Mouse (Mus musculus) v-Abl transformed pro-B cells (cell line): ENCODE results near the gene Uvrag.

Source experiments
- in situ Hi-C, 2 experiments: fragments of 400-800 bp; cut with MboI; formaldehyde crosslinking; loops; one replicate each; pipeline ENCODE4 v1.15.1; 2025; ENCODE audit not compliant: unreplicated experiment in 2 of 2

Gene Uvrag

GRCm38 (mm10) chr7:99039912-99040311, 101.0 kb downstream of the Uvrag start:
- in situ Hi-C loops: no loop called here

- in situ Hi-C loops: no loop called here
These were observed 104.7 kb downstream of the Uvrag start for GRCm38 (mm10) chr7:99036284-99036683.

- in situ Hi-C loops: no loop called here
These were observed 106.0 kb downstream of the Uvrag start for GRCm38 (mm10) chr7:99034909-99035308.

- in situ Hi-C loops: no loop called here
These were observed 107.1 kb downstream of the Uvrag start for GRCm38 (mm10) chr7:99033838-99034237.

- in situ Hi-C loops: no loop called here
These were observed 107.6 kb downstream of the Uvrag start for GRCm38 (mm10) chr7:99033314-99033713.

GRCm38 (mm10) chr7:99032051-99032450, 108.9 kb downstream of the Uvrag start:
- in situ Hi-C loops: no loop called here

- in situ Hi-C loops: no loop called here
These were observed 112.8 kb downstream of the Uvrag start for GRCm38 (mm10) chr7:99028108-99028507.

- in situ Hi-C loops: no loop called here
These were observed 113.8 kb downstream of the Uvrag start for GRCm38 (mm10) chr7:99027185-99027584.

- in situ Hi-C loops: no loop called here
These were observed 115.0 kb downstream of the Uvrag start for GRCm38 (mm10) chr7:99025989-99026388.

- in situ Hi-C loops: no loop called here
These were observed 115.7 kb downstream of the Uvrag start for GRCm38 (mm10) chr7:99025265-99025664.

- in situ Hi-C loops: no loop called here
These were observed 116.2 kb downstream of the Uvrag start for GRCm38 (mm10) chr7:99024791-99025190.

GRCm38 (mm10) chr7:99023931-99024330, 117.0 kb downstream of the Uvrag start:
- in situ Hi-C loops: no loop called here

- in situ Hi-C loops: no loop called here
These were observed 119.7 kb downstream of the Uvrag start for GRCm38 (mm10) chr7:99021277-99021676.

- in situ Hi-C loops: no loop called here
These were observed 120.6 kb downstream of the Uvrag start for GRCm38 (mm10) chr7:99020353-99020752.

- in situ Hi-C loops: no loop called here
These were observed 123.6 kb downstream of the Uvrag start for GRCm38 (mm10) chr7:99017224-99017844.

- in situ Hi-C loops: no loop called here
These were observed 125.0 kb downstream of the Uvrag start for GRCm38 (mm10) chr7:99015914-99016313.

GRCm38 (mm10) chr7:99015419-99015818, 125.5 kb downstream of the Uvrag start:
- in situ Hi-C loops: no loop called here

- in situ Hi-C loops: no loop called here
These were observed 126.3 kb downstream of the Uvrag start for GRCm38 (mm10) chr7:99014620-99015019.

GRCm38 (mm10) chr7:99007506-99008354, 133.2 kb downstream of the Uvrag start:
- in situ Hi-C loops: no loop called here

GRCm38 (mm10) chr7:99003231-99003630, 137.7 kb downstream of the Uvrag start:
- in situ Hi-C loops: no loop called here

- in situ Hi-C loops: no loop called here
These were observed 142.2 kb downstream of the Uvrag start for GRCm38 (mm10) chr7:98998722-98999121.

- in situ Hi-C loops: no loop called here
These were observed 143.2 kb downstream of the Uvrag start for GRCm38 (mm10) chr7:98997760-98998159.
